Mouse (Mus musculus) ZHBTc4 (cell line): Measurements from ENCODE around the gene Capsl.

Source experiments
- DNase-seq: peaks from one replicate; pipeline ENCODE4 v3.0.0-alpha.2; 2011; ENCODE audit warnings: low read depth, low spot score

The Capsl gene

DNA sequence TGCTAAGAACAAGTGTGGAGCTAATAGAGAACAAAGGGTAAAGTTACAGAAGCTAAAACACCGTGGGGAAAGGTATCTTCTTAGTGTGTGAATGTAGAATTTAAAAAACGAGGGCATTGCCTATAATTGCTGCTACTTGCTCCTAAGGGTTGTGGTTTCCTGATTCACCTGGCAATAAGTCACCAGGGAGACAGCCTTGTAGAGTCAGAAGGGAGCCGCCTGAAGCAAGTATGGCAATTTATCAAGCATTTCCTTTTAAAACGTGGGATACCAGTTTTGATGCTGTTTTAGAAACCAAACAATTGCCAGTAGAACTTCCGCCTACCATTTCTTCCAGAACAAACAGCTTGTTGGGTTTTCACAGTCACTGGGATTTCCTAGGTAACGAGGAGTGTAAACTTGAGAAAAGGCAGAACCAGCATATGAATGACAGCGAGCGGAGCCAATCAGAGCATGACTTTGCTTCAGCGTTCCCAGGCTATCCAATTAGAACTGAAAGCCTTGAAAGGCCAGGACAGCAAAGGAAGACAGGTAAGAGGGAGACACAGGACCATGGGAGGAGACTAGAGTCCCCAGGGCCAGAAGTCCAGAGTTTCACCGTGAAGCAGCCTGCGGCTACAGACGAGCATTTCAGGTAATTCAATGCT lies at the start of gene Capsl:
TSS of gene Capsl (plus strand) at position 495 of the 647 bp plus-strand sequence.
- DNase-seq = peak; percentile 97

DNA sequence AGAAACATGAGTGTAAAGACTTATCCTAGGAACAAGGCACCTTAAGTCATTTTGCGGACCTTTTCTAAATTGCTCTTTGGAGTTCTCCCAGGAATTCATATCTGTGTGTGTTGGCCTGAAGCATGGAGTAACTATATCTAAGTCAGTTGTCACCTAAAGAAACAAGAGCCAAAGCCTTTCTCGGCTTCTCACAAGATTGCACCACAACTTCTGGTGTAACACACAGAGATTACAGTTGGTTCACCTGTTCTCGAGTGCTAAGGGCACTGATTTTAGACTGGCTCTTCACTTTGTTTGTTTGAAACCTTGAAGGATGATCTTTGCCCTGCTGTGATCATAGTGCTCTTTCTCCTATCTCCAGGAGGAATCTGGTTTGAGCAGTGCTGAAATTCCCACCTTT lies 26.4 kb upstream of the Capsl start:
- DNase-seq = no peak

DNA sequence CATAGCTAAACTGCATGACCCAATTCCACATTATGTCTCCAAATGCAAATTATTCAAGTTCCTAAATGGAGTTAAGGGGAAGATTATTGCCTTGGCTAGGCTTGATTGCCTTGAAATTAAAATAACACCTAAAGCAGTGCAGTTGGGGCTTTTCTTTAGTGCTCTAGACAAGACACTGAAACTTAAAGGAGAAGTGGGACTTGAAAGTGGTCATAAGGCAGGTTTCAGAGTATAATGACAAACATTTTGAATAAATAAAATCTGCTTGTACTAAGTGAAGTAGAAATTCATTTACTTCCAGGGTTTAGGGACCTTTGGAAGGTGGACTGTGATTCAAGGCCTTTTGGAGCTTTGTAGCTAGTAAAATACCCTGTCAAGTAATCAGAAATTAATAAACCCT lies 14.7 kb upstream of the Capsl start:
- DNase-seq = no peak

DNA sequence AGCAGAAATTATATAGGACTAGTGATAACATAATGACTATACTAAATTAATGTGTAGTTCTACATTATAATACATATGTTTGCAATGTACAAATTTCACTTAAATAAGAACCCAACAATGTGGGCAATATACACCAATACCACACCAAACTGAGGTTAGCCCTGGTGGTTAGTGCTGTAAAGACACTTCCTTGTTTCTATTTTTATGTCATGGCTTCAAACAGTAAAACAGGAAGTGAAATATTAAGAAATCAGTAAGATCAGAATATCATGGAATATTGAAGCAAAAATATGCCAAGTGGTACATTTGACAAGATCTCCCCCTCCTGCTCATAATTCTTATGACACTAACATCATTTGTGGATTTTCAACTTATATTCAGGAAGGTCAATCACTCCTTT lies 8.0 kb upstream of the Capsl start:
- no peak for DNase-seq

DNA sequence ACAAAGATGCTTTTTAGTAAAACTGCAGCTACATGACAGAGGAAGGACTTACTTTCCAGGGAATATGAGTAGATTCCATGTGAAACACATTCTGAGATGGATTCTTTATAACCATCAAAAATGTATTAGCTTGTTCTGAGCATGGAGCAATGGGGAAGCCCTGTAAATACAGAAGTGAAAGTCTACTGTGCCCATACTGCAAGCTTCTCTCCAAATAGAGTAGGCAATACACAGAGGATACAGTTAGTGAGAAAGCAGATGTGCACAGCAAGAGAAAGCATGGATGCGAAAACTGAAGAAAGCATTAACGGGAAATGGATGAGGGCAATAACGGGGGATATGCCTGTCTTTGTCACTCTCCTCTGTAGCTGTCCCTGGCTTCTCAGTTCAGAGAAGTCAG lies 6.0 kb upstream of the Capsl start:
- DNase-seq = no peak

DNA sequence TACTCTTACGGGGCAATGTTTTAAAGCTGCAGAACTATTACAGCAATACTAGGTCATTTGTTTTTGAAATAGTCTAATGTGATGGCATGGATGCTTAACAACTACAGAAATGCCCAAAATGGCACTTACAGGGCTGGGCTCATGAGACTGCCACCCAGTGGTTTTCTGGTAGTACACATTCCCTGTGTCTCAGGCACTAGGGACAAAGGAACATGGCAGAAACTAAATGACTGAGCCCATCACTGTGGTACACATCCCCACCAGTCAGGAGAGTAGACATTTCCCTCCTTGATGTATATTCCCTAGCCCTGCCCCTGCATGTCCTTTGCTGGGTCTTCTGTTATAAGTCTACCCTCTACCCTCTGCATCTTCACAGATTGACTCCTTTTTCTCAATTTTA lies 16.2 kb downstream of the Capsl start:
- peak; percentile 77 for DNase-seq

DNA sequence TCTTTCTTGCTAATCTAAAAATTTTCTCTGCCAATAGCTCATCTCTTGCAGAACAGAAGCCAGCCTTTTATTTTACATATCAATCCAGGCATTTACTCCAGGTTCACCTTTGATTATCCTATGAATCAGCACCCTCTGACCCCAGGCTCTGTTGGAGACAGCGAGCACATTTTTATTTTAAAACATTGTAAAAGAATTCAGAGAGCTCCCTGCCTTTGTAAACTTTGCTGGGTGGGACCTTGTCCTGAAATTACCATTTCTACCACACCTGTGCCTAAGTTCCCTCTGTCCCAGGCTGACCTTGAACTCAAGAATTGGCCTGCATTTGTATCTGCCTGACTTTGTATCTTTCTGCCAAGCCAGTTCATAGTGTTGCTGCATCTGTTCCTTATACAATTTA lies 17.0 kb downstream of the Capsl start:
- DNase-seq = peak; percentile 91

DNA sequence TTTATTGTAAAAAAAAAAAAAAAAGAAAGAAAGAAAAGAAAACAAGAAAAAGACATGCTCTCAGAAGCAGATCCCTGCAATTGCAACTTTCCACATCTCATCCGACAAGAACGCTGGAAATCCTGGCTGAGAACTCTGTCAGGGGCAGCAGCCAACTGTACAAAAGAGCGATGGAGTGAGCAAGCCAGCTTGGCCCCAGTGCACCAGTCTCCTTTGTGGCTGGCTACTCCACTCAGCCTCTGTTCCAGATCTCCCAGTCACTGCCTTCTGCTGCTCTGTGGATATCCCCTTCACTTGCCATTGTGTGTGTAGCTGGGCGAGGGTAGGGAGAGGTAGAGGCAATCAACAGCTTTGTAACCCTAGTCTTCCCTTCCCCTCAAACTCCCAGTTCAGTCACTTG lies 18.4 kb downstream of the Capsl start:
- peak; percentile 17 for DNase-seq

DNA sequence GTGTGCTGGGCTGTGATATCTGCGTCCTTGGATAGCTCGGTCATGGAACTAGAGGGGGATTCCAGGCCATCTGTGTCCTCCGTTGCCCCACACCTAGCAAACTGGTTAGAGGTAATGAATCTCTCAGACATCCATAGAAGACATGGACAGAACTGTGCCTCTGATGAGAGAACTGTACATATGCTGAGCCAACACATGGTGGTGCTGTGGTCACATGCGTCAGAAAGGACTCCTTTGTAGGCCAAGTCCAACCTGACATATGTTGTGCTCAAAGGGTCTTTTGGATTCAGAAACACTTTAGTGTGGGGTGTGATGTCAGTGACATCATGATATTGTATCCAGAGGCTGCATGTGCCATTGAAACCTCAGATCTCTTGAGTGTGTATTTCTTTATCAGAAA lies 19.4 kb downstream of the Capsl start:
- DNase-seq = peak; percentile 79

DNA sequence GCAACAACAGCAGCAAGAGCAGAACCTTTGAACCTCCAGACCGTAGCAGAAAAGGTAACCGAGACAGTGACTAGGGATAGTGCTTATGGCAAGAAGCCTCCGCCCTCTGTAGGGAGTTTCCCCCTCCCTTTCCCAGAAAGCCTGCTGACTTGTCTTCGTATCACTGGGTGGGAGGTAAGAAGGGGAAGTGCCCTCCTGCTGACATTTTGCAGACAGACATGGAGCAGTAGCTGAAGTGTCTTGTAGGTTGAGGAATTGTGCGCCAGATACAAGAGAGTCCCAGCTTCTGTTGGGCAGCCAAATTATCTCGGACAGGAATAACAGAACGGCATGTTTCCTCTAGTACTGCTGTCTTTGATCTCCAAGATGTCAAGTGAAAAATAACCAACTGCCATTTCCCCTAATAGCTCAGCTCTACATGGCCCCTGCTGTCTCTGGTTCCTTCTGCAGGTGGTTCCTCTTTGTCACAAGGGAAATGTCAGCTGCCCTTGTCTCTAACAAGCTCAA lies 27.7 kb downstream of the Capsl start:
- DNase-seq = peak; percentile 57

DNA sequence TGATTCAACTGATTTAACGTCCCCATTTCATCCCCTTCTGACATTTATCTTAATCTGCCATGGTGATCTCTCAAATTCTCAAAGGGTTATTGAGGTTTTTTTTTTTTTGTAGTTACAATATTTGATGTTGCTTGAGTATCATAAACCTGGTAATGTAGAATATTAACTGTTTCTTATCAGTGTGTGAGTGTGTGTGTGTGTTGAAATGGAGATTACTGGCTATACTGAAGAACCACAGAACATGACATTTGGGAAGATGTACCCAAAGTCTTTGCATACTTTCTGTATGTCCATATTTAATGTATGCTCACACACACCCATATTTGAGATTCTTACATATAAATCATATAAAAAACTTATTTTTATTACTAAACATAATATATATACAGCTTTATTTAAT lies 28.2 kb downstream of the Capsl start:
- DNase-seq = no peak

DNA sequence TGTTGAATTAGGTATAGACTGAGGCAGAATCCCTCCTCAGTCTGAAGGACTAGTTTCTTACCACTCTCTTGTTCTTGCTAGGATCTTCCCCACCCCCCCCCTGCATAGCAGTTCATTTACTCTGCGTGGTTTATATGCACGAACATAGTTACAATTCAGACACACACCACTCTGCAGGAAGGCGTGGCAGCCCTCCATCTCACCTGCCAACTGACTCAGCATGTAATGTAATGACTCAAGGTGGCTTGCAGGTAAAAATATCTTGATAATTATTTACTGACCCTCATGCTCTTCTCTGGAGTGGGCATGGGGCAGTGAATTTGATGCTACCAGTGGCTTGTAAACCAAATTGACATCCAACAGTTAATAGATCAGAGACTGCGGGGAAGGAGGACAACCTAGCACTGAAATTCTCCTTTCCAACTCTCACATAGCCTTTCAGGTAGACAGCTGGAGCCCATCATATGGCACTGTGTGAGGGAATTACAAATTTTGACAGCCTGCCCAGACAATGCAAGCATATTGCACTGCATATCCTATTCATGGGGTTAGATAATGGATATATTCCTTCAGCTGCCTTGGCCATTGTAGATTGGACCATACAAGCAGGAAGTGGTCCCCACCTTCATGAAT lies 35.3 kb downstream of the Capsl start:
- DNase-seq = no peak

DNA sequence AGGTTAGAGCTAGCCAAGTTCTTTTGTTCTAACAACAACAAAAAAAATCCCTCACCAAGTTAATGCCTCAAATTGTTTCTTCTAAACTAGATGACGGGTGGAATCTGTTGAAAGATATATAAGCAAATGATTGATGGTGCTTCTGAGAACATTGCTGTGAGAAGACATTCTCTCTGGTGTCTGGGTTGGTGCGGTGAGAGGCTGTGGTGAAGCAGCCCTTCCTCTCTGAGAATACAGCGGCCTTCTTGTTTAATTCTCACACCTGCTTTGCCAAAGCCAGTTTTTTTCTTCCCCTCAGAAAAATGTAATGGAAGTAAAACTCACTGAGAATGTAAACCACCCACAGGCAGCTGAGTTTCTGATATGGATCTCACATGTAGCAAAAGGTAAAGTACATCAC lies 36.3 kb downstream of the Capsl start:
- no peak for DNase-seq

DNA sequence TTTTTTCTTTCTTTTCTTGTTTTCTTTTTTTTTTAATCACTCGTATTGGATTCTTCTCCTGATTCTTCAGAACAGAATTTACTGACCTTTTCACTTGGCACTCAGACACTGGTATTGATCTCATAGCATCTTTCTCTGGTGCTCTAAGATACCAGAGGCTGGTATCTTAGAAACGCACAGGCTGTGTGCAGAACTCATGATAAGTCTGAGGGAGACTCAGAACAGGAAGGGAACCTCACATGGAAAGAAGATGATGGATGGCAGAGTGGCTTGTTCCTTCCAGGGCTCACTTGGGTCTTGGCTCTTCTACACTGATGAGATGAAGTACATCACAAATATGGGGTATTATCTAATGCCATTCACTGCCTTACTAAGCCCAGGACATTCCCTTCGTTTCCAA lies 36.8 kb downstream of the Capsl start:
- DNase-seq = no peak

DNA sequence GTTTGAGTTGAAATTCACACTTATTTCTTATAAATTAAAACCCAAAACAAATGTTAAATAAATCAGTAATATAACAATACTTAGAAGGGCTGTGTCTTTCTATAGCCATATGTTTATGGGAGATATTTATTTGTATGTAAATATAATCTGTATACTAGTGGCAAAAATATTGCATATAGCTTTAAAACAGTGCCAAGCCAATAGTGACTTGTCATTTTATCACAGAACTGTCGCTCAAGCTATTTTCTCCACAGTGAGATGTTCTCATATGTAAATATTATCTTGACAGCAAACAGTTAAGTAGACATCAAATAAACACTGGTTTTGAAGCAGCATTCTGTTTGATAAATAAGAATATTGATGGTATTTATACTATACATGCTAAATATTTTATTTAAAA lies 37.4 kb downstream of the Capsl start:
- DNase-seq = no peak

DNA sequence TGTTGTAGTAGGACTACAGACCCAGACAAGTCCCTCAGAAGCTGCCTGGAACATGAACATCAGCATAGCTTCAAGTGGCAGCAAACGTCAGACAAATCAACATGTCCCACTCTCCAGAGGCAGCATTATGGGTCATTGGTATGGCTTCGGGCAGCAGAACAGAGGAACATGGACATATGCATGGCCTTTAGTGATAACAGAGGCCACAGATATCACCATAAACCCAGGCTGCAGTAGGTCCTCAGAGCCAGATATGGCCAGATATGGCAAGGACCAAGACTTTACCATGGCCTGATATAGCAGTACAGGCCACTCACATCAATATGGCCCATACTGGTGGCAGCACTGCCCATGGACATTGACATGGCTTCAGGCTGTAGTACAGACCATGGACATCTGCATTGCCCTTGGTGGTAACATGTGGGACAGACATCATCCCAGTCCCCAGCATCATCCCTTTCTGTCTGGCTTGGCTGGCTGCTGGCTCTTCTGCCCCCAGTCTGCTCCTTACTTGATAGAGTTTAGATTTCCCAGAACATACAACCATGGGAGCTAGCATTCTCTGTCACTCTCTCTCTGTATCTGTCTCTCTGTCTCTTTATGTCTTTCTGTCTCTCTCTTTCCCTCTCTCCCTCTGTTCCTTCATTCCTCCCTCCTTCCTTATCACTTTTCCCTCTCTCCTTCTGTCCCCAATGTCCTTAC lies 53.7 kb downstream of the Capsl start:
- DNase-seq = no peak

DNA sequence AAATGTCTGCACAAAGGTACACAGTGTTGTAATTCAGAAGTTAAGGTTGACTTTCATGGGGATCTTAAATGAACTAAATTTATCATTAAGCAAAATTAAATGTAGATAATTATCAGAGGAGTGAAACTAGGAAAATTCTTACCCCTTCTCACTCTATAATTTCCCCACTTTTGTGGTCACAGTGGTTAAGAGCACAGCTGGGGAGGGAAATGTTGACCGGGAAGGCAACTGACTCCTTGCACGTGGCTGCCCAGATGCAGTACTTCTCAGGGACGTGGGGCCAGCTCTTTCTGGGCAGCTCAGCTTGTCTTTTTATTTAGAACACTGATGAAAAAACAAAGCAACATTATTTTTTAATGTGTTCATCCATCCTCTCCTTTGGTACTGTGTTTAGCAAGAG lies 56.2 kb downstream of the Capsl start:
- no peak for DNase-seq
